Mouse (Mus musculus): Measurements from ENCODE around the gene Bnip2.

- TF ChIP-seq EP300 (IDR thresholded peaks at IDR 0.05; ENCODE audit: low read depth) (no peak), CTCF (IDR thresholded peaks at IDR 0.05; ENCODE audit: low read depth) (no peak)
Observed at GRCm38 (mm10) chr9:70009754-70010304, 20.6 kb downstream of the Bnip2 start.
